10 mouse cellular contexts compared by ENCODE assay signal in genomic region chr6:52230516-52231165, GRCm38 (mm10). TPM values are rescaled to one million over a fixed set of nuclear protein-coding genes. Genes with fewer than 3 reads are reported as not detected.
A peak's percentile ranks its signal among the peaks of the same experiment; 100 is the strongest.
DNase-seq lines count a peak whose midpoint lies in the region; ATAC-seq and TF ChIP-seq lines count a peak whose summit lies in the region.
"Had no signal": no experiment of that assay in that cellular context is flagged by ENCODE, and none has a peak within 500 bp of the region (broad histone marks: within the 10 kb centered on the region; RNA-seq: fewer than 3 reads in every experiment).

Hoxa9 (minus strand) TSS chr6:52231089.

- no peaks in the 10 kb centered on the region for H3K9me3 ChIP-seq in kidney, postnatal 0 days (replicated peaks; ENCODE audit: low read length)
- H3K9me3 ChIP-seq in neural tube, embryonic 15.5 days (replicated peaks): no peaks in the 10 kb centered on the region

- no peak for TF ChIP-seq CTCF in kidney, postnatal 0 days (IDR thresholded peaks at IDR 0.05; ENCODE audit: low read depth)

- under 1% methylated on average over 14 of the region's 36 CpGs for WGBS in kidney, postnatal 0 days
- 2% methylated on average over 21 of the region's 36 CpGs for WGBS in neural tube, embryonic 15.5 days

- no peaks in the 10 kb centered on the region; the same call in 1 of the 2 replicates for H3K36me3 ChIP-seq in kidney, postnatal 0 days (ENCODE audit: insufficient read depth, low read length)
- no peaks in the 10 kb centered on the region for H3K36me3 ChIP-seq in neural tube, embryonic 15.5 days

- ATAC-seq in kidney, postnatal 0 days (replicated peaks; ENCODE audit: low FRiP score, low read depth): peak; percentile 42
- no peak for ATAC-seq in neural tube, embryonic 15.5 days (ENCODE audit: low FRiP score)
- ATAC-seq: forebrain, embryonic 14.5 days had no signal

- peak within 1 kb of the TSS; percentile 97 for H3K27ac ChIP-seq in kidney, postnatal 0 days
- peak within 1 kb of the TSS; percentile 86 for H3K27ac ChIP-seq in neural tube, embryonic 15.5 days (replicated peaks)

- intact Hi-C loops in heart, postnatal 36 days (cut with DNase I): loop anchor here (5.0 kb wide), 1 partner anchor 1053 kb away; no protein-coding TSS in a partner anchor
- intact Hi-C loops in left cerebral cortex, postnatal 14 days (cut with DNase I): loop anchor here (5.0 kb wide), 1 partner anchor 1048 kb away; no protein-coding TSS in a partner anchor

- H3K4me1 ChIP-seq in kidney, postnatal 0 days (replicated peaks; ENCODE audit: insufficient read depth, low read length): peaks cover 8% of the 10 kb centered on the region; the same call in 1 of the 2 replicates
- peaks cover 31% of the 10 kb centered on the region for H3K4me1 ChIP-seq in neural tube, embryonic 15.5 days

- H3K9ac ChIP-seq in kidney, postnatal 0 days (ENCODE audit: low read depth, low read length): peak within 1 kb of the TSS; percentile 98
- peak within 1 kb of the TSS; percentile 65 for H3K9ac ChIP-seq in neural tube, embryonic 15.5 days (replicated peaks)

- peak within 1 kb of the TSS; percentile 85 for H3K4me3 ChIP-seq in kidney, postnatal 0 days (replicated peaks; ENCODE audit: low read depth, low read length)
- peak within 1 kb of the TSS; percentile 57 for H3K4me3 ChIP-seq in neural tube, embryonic 15.5 days (replicated peaks)

- no peaks in the 10 kb centered on the region for H3K27me3 ChIP-seq in kidney, postnatal 0 days (ENCODE audit: insufficient read depth, low read length)
- H3K27me3 ChIP-seq in neural tube, embryonic 15.5 days (replicated peaks): no peaks in the 10 kb centered on the region

- DNase-seq in heart, adult 11 months: peak; percentile 82
- DNase-seq in heart, postnatal 36 days: no peak
- DNase-seq in urinary bladder, adult 2 months (ENCODE audit: low spot score): peak; percentile 59
- no peak for DNase-seq in urinary bladder, adult 18-20 months (ENCODE audit: low spot score in 2 of 2)
- peak; percentile 89 for DNase-seq in kidney, postnatal 0 days (ENCODE audit: low spot score)
- DNase-seq in layer of hippocampus, adult 8-10 months (ENCODE audit: low spot score in 2 of 2): no peak
- DNase-seq in left cerebral cortex, postnatal 14 days (ENCODE audit: low spot score in 2 of 2): no peak
- DNase-seq: cerebellum, adult 9-10 months had no signal

- H3K4me2 ChIP-seq in kidney, postnatal 0 days (ENCODE audit: low read length): peak within 1 kb of the TSS; percentile 92
- peak within 1 kb of the TSS; percentile 58 for H3K4me2 ChIP-seq in neural tube, embryonic 15.5 days

RNA-seq across cellular contexts. Expression of gene Hoxa9, which starts in this region (rescaled TPM):
- total RNA-seq in heart, postnatal 36 days (2021): not detected
- 48.1 and 60.0 TPM in 2 replicates for polyA plus RNA-seq in urinary bladder, adult 2 months (2012; rRNA removed)
- 57.3 and 57.8 TPM in 2 replicates for polyA plus RNA-seq in kidney, postnatal 0 days (2015; fragmentation: Nextera tagmentation; extraction: Ambion mirVana)
- polyA plus RNA-seq in neural tube, embryonic 15.5 days (2015; fragmentation: Nextera tagmentation; extraction: Ambion mirVana): 64.3 and 77.5 TPM in 2 replicates
- total RNA-seq in layer of hippocampus, adult 8-10 months (2022): not detected
- total RNA-seq in left cerebral cortex, postnatal 14 days (2021): not detected
- polyA plus RNA-seq: forebrain, embryonic 14.5 days had no signal

Comparison
In these comparisons a context has a peak if more than half of its experiments do, and no peak if none do; other contexts are left out.
1. DNase-seq: peak in heart, adult 11 months (single experiment), urinary bladder, adult 2 months (single experiment) and kidney, postnatal 0 days (single experiment); none in heart, postnatal 36 days (0 of 2), urinary bladder, adult 18-20 months (0 of 2), layer of hippocampus, adult 8-10 months (0 of 2) and left cerebral cortex, postnatal 14 days (0 of 2).